Mouse (Mus musculus): ENCODE results near the gene Sept1.
A peak's percentile ranks its signal among the peaks of the same experiment; 100 is the strongest.

Sept1 gene

DNA sequence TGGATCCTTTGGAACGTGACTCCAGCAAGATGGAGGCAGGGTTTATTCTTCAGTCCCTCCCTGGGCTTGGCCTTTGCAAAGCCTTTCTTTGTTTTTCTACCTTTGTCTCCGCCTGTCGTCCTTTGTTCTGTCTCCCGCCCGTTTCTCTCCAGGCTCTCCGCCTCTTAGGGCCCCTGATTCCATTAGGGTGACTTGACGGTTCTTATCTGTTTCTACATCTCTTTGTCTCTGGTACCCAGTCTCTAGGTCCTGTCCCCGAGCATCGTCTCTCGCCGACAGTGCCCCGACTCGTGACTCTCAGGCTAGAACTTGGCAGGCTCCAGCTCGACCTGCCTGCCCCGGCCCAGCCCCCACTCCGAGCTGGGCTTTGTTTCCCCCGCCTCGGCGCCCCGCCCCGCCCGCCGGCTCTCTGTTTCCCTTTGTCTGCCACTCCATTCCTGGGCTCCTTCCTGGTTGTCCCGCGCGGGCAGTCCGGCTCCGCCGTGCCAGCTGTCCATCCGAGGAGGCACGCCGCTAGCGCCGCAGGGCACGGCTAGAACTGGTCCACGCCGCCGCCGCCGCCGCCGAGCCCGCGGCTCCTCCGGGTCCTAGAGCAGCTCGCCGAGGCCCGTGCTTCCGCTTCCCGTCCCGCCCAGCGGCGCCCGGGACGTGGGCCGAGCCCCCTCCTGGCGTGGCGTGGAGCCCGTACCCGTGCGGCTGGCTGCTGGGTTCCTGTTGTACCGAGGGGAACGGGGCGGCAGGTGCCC is at the start of gene Sept1, which contains the start of gene Zfp553:
Sept1 (minus strand) TSS at position 509 of the 746 bp plus-strand sequence.
Zfp553 (plus strand) TSS at position 440 of the 746 bp plus-strand sequence.
- peak; percentile 91 for DNase-seq

DNA sequence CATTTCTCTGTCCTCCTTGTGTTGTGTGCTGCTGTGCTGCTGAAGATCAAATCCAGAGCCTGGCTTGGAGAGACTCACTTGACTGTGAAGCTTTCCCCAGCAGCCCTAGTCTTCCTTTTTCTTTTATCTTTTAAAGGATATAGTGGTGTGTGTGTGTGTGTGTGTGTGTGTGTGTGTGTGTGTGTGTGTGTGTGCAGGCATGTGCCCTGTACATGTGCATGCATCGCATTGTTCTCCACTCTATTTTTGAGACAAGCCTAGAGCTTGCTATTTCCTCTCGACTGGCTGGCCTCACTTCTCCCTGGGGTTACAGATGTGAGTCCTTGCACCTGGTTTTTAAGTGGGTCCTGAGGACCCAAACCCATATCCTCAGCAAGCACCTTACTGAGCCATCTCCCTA is 49.3 kb upstream of the Sept1 start:
- no peak for DNase-seq

DNA sequence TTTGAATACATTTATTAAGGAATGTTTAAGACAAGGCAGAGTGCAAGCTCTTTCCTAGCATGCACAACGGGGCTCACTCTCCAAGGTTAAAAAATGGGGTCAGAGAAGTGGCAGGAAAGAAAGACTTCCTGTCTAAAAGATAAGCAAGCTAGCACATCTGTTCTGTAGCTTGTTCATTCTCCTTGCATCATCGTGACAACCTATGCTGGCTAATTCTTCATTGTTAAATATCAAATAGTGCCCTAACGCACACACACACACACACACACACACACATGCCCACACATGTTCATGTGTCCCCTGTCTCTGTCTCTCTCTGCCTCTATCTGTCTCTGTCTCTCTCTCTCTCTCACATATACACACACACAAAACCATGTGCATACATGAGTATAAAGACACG is 48.2 kb upstream of the Sept1 start:
- no peak for DNase-seq

DNA sequence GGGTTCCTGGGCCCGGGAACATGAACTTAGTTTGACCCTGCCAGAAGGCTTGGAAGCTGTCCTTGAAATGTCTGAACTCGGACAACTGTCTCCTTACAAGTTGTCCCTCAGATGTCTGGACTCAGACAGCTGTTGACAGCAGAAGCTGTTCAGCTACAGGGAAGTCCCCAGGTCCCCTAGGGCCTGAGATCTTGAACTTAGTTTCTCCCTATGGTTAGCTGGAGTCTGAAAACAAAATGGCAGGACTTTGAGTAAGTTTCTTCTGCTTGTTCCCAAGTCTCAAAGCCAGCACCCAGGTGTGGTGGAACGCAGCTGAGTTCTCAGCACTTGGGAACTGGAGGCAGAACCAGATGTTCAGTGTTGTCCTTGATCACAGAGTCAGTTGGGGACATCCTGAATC is 47.2 kb upstream of the Sept1 start:
- no peak for DNase-seq

DNA sequence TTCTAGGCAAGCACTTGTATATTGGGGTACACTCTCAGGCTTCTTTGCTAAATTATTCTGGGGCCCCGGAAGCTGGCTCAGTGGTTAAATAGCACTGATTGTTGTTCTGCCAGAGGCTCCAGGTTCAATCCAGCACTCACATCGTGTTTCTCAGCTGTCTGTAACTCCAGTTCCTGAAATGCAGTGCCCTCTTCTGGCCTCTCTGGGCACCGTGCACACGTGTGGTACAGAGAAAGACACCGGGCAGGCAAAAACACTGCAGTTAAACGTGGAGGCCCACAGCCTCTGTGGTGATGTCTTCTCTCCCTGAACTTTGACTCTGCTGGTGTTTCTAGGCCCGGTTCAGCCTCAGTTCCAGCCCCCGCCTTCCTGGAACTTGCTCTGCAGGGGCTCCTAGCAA is 45.4 kb upstream of the Sept1 start:
- DNase-seq, result peak; percentile 59

DNA sequence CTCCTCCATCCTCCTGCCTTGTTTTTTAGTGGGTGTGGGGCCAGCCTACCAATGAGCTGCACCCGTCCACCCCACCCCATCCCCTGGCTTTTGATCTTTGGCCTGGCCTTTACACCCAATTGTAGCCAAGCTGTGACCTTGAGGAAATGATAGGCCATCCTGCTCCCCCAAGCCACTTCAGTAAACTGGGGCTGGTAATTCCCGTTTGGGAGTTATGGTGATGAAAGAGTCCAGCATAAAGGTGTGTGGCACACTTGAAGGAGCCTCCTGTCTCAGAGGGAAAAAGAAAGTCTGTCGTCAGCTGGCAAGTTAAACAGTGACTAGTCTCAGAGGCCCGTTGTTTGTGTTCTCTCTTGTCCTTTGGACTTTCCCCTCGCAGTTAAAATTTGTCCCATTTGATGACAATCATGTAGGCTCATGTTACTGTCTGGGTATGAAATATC is 43.6 kb upstream of the Sept1 start:
- DNase-seq, result peak; percentile 75

DNA sequence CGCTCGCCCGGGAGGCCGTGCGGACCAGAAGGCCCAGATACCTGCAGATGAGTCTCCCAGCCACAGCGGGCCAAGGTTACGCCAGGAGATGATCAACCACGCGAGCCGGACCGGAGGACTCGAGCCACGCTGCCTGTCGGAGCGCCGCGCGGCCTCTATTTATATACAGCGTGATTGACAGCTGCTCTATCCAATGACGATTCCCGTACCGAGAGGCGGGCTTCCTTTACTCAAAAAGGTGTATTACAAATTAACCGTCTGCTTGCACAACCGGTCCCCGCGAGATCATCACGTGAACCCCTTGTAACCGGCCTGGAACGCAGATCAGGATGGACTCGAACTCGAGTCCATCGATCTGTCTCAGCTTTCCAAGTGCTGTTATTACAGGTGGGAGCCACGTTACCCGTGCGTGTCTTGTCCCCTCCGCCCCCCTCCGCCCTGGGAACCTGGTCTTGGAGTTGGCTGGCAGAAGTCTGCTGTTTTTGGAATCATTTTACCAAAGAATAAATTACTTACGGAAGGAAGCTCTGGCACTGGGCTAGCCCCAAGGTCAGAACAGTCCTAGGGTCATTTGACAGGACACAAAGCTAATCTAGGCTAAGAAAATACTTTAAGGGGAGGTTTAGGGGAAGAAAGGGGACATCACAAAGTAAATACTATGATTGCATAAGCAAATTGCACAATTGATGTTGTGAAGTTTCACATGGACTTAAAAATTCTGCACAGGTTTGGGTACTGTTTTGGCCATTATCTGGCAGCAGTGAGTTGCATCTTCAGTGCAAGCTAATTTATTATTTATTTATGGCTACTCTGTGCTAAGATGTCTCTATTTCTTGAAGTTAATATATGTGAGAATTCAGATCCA is 41.2 kb upstream of the Sept1 start, which contains the start of gene Sephs2:
Sephs2 (minus strand) TSS at position 131 of the 865 bp plus-strand sequence.
- peak; percentile 99 for DNase-seq

DNA sequence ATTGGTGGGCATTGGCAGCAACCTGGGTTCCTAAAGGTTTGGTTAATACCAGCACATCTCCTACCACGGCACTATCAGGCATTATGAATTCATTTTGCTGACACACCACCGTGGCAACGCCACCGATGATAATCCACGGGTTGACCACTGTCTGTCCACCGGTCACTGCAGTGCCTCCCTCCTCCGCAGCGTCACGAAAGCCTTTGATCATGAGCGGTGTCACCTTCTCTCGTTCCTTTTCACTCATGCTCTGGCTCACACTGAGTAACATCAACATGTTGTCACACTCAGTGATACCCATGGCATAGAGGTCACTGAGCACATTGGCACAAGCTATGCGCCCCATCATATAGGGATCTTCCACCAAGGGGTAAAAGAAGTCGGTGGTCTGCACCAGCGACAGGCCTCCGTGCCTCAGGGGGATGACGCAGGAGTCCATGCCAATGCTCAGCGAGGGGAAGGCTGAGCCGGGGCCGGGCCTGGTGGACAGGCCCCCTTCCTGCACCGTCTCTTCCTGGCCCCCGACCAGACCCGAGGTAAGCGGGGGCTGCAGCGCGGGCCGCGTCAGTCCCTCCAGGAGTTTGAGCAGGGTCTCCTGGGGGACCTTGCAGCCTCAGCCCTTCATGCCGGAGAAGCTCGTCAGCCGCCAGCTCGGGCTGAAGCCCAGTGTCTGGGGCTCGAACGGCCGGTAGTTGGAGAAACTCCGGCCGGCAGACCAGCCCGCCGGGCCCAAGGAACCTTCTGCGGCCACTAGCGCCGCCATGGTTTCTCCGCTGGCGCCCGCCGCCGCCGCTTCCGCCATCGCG is 40.4 kb upstream of the Sept1 start:
- DNase-seq, result peak; percentile 37

DNA sequence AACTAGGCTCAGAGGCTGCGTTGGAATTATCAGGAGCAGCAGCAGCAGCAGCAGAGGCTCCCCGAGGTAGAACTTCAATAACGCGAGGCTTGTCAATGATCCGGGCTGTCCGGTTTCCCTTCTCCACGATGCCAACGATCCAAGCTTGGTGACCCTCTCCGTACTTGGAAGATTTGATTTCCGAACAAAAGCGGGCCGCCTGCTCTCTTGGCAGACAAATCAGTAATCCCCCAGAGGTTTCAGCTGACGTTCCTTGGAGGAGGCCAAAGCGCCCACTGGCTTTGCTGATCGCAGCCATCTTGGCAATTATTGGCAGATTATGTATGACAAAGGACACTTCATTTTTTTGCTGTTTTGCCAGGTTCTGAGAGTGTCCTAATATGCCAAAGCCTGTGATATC is 39.6 kb upstream of the Sept1 start:
- no peak for DNase-seq

DNA sequence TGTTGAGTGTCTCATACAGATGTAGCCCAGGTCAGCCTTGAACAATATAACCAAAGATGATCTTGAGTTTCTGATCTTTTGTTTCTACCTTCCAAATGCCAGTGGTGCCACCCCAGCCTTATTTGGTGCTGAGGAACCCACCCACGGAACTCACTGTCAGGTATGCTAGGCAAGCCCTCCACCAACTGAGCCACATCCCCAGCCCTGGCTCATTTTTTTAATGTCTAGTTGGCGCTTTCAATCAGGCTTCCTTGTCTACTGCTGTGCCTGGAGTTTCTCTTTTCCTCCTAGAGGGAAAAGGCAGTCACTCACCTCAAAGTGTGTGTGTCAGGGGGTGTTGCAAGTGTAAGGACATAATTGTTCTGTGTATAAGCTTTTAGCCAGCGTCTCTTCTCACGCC is 38.2 kb upstream of the Sept1 start:
- DNase-seq, result no peak

DNA sequence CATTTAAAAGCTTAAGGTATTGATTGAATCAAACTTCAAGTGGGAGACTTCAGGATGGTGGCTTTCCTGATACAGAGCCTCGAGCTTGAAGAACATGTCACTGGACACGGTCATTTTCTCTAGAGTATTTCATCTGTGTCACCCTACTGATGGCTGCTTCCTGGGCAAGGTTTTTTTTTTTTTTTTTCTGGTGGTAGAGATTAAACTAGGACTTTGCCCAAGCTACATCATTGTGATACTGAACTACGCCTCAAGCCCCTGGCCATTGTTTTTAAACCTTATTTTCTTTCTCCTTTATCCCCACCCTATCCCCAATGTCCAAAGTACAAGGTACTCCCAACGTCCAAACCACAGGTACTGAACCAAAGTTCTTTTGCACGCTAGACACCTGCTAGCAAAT is 37.7 kb upstream of the Sept1 start:
- no peak for DNase-seq

DNA sequence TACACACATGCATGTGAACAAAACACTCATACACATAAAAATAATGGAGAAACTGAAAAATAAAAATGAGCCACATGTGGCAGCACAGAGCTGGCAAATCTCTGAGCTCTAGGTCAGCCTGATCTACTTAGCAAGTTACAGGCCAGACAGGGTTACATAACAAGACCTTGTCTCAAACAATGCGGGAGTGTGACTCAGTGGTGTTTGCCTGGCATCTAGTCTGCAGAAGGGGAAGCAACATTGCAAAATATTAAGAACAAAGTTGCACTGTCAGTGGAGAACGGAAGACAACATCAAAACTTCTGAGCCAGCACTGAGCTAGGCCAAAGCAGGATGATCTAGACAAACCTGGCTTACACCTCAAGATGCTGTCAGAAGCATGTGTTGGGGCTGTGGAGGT is 37.3 kb upstream of the Sept1 start:
- no peak for DNase-seq

DNA sequence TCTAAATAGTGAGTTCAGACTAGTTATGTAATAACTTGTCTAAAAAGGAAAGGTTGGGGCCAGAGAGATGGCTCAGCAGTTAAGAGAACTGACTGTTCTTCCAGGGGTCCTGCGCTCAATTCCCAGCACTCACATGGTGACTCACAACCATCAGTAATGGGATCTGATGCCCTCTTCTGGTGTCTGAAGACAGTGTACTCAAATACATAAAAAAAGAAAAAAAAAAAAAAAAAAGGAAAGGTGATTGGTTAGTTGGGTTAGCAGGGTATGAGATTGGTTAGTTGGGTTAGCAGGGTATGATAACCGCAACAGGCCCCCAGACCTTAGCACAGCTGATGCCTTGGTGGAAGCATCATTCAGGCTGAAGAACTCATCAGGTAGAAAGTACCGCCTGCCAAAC is 30.6 kb upstream of the Sept1 start:
- no peak for DNase-seq

DNA sequence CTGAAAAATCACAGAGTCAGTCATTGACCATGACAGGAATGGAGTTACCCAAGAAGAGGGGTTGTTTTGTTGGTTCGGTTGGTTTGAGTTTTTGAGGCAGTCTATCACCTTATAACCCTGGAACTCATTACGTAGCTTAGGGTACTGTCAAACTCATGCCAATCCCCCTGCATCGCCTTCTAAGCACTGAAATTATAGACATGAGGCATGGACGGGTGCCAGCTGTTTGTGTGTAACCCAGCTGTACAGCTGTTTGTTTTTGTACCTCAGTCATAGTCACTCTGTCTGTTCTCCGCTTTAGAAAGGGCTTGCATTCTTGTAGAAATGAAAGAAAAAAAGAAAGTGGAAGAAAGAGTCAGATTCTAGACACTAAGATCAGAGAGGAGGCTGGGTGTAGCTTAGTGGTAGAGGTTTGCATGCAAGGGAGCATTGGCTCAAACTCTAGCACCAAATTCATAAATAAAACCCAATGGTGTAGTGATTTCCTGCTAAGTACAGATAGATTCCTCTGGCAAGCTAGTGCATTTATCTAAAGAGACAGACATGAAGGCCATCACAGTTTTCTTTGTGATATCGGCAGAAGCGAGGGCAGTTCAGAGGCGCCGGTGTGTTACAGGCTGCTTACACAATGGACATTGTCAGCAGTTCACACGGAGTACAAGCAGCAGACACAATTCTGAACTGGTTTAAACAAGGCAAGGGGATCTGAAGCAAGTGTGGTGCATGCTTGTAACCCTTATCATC is 29.5 kb upstream of the Sept1 start:
- DNase-seq, result no peak

DNA sequence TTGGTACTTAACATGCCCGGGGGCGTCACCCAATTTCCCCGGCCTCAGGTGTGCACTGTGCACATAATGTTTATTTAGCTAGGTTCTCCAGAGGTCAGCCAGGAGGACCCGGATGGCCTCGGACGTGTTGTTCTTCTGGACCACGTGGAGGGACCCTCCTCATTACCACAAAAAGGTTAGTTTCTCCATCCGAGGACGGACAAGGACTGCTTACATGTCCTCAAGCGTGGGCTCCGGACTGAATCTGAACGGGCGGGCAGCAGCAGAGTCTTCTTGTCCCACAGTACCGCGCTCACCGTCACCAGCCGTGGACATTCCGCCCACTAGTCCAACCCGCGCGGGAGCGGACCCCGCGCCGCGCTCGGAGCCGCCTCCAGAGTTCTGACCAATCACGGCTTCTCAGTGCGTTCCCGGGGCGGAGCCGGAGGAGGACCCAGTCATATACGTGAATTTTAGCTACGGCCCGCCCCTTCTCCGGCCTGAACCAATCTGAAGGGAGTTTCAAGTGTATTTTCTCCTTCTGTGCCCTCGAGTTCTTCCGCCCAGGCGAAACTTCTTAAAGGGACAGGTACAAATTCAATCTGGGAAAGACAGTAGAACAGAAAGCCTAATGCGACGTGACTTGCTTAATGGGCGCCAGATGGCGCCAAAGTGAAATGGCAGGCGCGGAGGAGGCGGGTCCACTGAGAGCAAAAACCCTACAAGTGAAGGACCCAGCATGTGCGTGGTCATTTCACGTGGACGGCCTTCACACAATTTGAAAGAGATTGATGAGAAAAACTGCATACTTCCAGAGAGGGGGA is 27.6 kb upstream of the Sept1 start, which contains the start of gene Dctpp1:
Dctpp1 (minus strand) TSS at position 401 of the 803 bp plus-strand sequence.
- peak; percentile 98 for DNase-seq

DNA sequence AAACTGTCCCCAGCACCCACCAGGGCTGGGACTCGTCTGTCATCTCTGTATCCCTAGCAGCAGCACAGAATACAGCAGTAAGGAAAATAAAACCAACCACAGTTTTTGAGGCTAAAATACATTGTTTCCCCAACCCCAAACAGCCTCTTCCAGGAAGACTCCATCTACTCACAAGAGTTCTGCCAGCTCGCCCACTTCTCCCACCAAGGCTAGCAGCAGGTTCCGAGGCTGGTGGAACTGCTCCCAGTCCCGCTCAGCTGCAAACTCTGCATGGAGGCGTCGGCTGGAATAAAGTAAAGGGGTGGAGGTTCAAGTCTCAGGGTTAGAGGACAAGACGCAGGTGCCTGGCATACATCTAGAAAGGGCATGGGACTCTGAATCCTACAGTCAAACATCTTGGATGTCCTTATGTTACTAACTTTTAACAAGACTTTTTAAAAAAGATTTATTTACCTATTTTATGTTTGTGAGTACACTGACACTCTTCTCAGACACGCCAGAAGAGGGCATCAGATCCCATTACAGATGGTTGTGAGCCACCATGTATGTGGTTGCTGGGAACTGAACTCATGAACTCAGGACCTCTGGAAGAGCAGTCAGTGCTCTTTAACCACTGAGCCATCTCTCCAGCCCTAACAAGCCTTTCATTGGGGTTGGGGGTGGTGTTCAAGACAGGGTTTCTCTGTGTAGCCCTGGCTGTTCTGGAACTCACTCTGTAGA is 26.4 kb upstream of the Sept1 start:
- DNase-seq, result no peak

DNA sequence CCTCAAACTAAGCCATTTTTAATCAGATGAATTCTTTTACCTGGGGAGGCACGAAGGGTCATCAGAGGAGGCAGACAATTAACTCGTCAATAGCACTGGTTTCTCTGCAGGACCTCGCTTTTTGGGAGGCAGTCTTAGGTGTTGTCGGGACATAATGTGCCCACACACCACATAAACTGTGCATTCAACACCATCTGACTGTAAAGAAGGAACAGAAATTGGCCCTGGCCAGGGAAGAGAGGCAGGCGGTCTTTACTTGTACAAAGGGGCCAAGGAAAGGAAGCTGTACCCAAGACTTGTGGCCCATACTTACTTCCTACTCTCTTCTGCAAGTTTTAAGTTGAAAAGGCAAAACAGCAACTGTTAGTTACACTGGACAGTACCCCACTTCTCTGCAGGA is 23.6 kb upstream of the Sept1 start:
- no peak for DNase-seq

DNA sequence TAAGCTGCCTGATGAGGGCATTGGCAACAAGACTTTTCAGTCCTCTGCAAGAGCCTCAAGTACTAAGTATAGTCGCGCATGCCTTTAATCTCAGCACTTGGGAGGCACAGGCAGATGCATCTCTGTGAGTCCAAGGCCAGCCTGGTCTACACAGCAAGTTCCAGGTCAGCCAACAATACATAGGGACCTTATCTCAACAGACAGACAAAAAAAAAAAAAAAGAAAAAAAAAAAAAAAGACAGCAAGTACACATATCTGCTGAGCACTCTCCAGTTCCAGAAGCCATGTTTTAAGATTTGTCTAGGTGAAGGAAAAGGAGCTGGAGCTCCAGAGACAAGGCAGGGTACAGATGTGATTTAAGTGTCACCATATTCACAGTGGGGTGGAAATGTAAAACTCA is 23.0 kb upstream of the Sept1 start:
- no peak for DNase-seq

DNA sequence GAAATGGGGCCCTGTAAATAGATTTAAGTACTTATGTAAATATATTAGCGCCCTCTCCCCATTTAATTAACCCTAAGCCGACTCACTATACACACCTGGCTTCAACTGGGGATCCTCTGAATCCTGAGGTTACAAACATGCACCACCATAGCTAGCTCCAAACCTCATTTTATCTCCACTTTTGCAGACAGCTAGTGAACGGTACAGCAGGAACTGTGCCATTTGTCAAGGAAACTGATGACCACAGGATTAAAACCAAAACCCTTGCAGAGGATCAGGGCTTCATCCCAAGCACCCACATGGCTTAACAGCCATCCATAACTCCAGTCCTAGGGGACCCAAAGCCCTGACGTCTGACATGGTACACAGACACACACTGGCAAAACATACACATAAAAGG is 22.1 kb upstream of the Sept1 start:
- DNase-seq, result no peak

All from kidney, adult 18-20 months (tissue).